Mouse (Mus musculus) induced T-regulatory cell, adult 2 months (primary cell): ENCODE data around the gene Opa3.

Experiments used
- DNase-seq: peaks from one replicate; pipeline ENCODE4 v3.0.0-alpha.2; 2012; ENCODE audit warnings: low read depth

Gene Opa3

GRCm38 (mm10) chr7:19246855-19247254 lies 18.7 kb downstream of the Opa3 start:
- DNase-seq, result no peak

GRCm38 (mm10) chr7:19247511-19247910 lies 19.4 kb downstream of the Opa3 start:
- no peak for DNase-seq

GRCm38 (mm10) chr7:19252078-19252477 lies 23.9 kb downstream of the Opa3 start:
- no peak for DNase-seq

- DNase-seq, result no peak
Observed at GRCm38 (mm10) chr7:19253437-19253836, 25.3 kb downstream of the Opa3 start.

GRCm38 (mm10) chr7:19255395-19255794 lies 27.3 kb downstream of the Opa3 start:
- DNase-seq, result no peak

- DNase-seq, result peak; percentile 38
Observed at GRCm38 (mm10) chr7:19256567-19256966, 28.4 kb downstream of the Opa3 start.

GRCm38 (mm10) chr7:19257390-19258022 lies 29.4 kb downstream of the Opa3 start:
- DNase-seq, result peak; percentile 64

- no peak for DNase-seq
Observed at GRCm38 (mm10) chr7:19258336-19258735, 30.2 kb downstream of the Opa3 start.

GRCm38 (mm10) chr7:19265147-19265546 lies 37.0 kb downstream of the Opa3 start:
- no peak for DNase-seq

- DNase-seq, result peak; percentile 79
Observed at GRCm38 (mm10) chr7:19265928-19266822, 38.0 kb downstream of the Opa3 start.

- peak; percentile 62 for DNase-seq
Observed at GRCm38 (mm10) chr7:19267051-19267450, 38.9 kb downstream of the Opa3 start.

GRCm38 (mm10) chr7:19268993-19269681 lies 41.0 kb downstream of the Opa3 start:
- peak; percentile 71 for DNase-seq

- peak; percentile 72 for DNase-seq
Observed at GRCm38 (mm10) chr7:19269721-19270441, 41.7 kb downstream of the Opa3 start.

- DNase-seq, result peak; percentile 70
Observed at GRCm38 (mm10) chr7:19270509-19271237, 42.5 kb downstream of the Opa3 start.

- peak; percentile 95 for DNase-seq
Observed at GRCm38 (mm10) chr7:19271238-19272172, 43.4 kb downstream of the Opa3 start, which contains the start of gene Vasp. Vasp (minus strand) TSS chr7:19271817.

- peak; percentile 96 for DNase-seq
Observed at GRCm38 (mm10) chr7:19272173-19272764, 44.1 kb downstream of the Opa3 start.

GRCm38 (mm10) chr7:19276253-19276652 lies 48.1 kb downstream of the Opa3 start:
- peak; percentile 47 for DNase-seq

- DNase-seq, result no peak
Observed at GRCm38 (mm10) chr7:19279052-19279451, 50.9 kb downstream of the Opa3 start.

GRCm38 (mm10) chr7:19279581-19280114 lies 51.5 kb downstream of the Opa3 start, which contains the start of gene Ppm1n:
Ppm1n (minus strand) TSS chr7:19280064.
- DNase-seq, result peak; percentile 74
